In genomic region chr2:152049611-152050270, GRCm38 (mm10) we compare ENCODE assay signal across 12 mouse cellular contexts. TPM values are rescaled to one million over a fixed set of nuclear protein-coding genes. Genes with fewer than 3 reads are reported as not detected.
DNase-seq lines count a peak whose midpoint lies in the region; ATAC-seq lines count a peak whose summit lies in the region.
"Had no signal": no experiment of that assay in that cellular context is flagged by ENCODE, and none has a peak within 500 bp of the region (broad histone marks: within the 10 kb centered on the region; RNA-seq: fewer than 3 reads in every experiment).

No protein-coding gene starts in this region.

- no peak for DNase-seq in kidney, adult 11 months
- no peak for DNase-seq in layer of hippocampus, adult 11-12 months (ENCODE audit: low spot score)
- no peak for DNase-seq in Muller cell, postnatal 12 days (ENCODE audit: inconsistent ontology term)
- no peak for DNase-seq in urinary bladder, adult 18-20 months (ENCODE audit: low spot score in 2 of 2)
- DNase-seq: gastrocnemius, postnatal 36 days; thymus, postnatal 25 days had no signal

- H3K4me2 ChIP-seq in kidney, embryonic 15.5 days = peak overlapping the region; percentile 94
- 0 out of 2 replicates have a peak overlapping the region, but pooled peaks have one; percentile 99 for H3K4me2 ChIP-seq in embryonic facial prominence, embryonic 13.5 days
- peak overlapping the region; percentile 88 for H3K4me2 ChIP-seq in hindbrain, embryonic 13.5 days
- H3K4me2 ChIP-seq in midbrain, embryonic 15.5 days = peak overlapping the region; percentile 90

- peak overlapping the region; percentile 50; the same call in 1 of the 2 replicates for H3K4me3 ChIP-seq in kidney, embryonic 15.5 days (replicated peaks)
- H3K4me3 ChIP-seq in embryonic facial prominence, embryonic 13.5 days = 0 out of 2 replicates have a peak overlapping the region, but pooled peaks have one; percentile 9
- H3K4me3 ChIP-seq in hindbrain, embryonic 13.5 days = peak overlapping the region; percentile 47
- H3K4me3 ChIP-seq in midbrain, embryonic 15.5 days = no peak overlapping the region

- H3K27me3 ChIP-seq in kidney, embryonic 15.5 days = peaks cover 93% of the 10 kb centered on the region
- peaks cover 87% of the 10 kb centered on the region for H3K27me3 ChIP-seq in embryonic facial prominence, embryonic 13.5 days
- H3K27me3 ChIP-seq in hindbrain, embryonic 13.5 days = no peaks in the 10 kb centered on the region; the same call in 1 of the 2 replicates
- no peaks in the 10 kb centered on the region for H3K27me3 ChIP-seq in midbrain, embryonic 15.5 days (replicated peaks)

- no peak overlapping the region for H3K9ac ChIP-seq in kidney, embryonic 15.5 days
- no peak overlapping the region for H3K9ac ChIP-seq in embryonic facial prominence, embryonic 13.5 days
- H3K9ac ChIP-seq in hindbrain, embryonic 13.5 days = peak overlapping the region; percentile 82
- H3K9ac ChIP-seq in midbrain, embryonic 15.5 days = 0 out of 2 replicates have a peak overlapping the region, but pooled peaks have one; percentile 49

- no peak overlapping the region for H3K27ac ChIP-seq in kidney, embryonic 15.5 days
- no peak overlapping the region for H3K27ac ChIP-seq in embryonic facial prominence, embryonic 13.5 days
- H3K27ac ChIP-seq in hindbrain, embryonic 13.5 days = peak overlapping the region; percentile 96
- H3K27ac ChIP-seq in midbrain, embryonic 15.5 days = peak overlapping the region; percentile 76
- H3K27ac ChIP-seq: macrophage had no signal

- no peaks in the 10 kb centered on the region for H3K36me3 ChIP-seq in kidney, embryonic 15.5 days
- no peaks in the 10 kb centered on the region for H3K36me3 ChIP-seq in embryonic facial prominence, embryonic 13.5 days
- H3K36me3 ChIP-seq in hindbrain, embryonic 13.5 days = no peaks in the 10 kb centered on the region
- no peaks in the 10 kb centered on the region for H3K36me3 ChIP-seq in midbrain, embryonic 15.5 days (replicated peaks)

- peaks cover 39% of the 10 kb centered on the region for H3K4me1 ChIP-seq in kidney, embryonic 15.5 days
- peaks cover 24% of the 10 kb centered on the region for H3K4me1 ChIP-seq in embryonic facial prominence, embryonic 13.5 days
- peaks cover 60% of the 10 kb centered on the region for H3K4me1 ChIP-seq in hindbrain, embryonic 13.5 days (replicated peaks)
- H3K4me1 ChIP-seq in midbrain, embryonic 15.5 days = peaks cover 53% of the 10 kb centered on the region

- no peak for ATAC-seq in kidney, embryonic 15.5 days (replicated peaks; ENCODE audit: low FRiP score)
- no peak for ATAC-seq in embryonic facial prominence, embryonic 13.5 days (ENCODE audit: insufficient number of reproducible peaks, insufficient read depth, low FRiP score, low TSS enrichment, low read depth)
- ATAC-seq in hindbrain, embryonic 13.5 days (ENCODE audit: low FRiP score) = no peak
- ATAC-seq in midbrain, embryonic 15.5 days (replicated peaks) = no peak

- 6% methylated on average over 13 of the region's 13 CpGs for WGBS in kidney, embryonic 15.5 days
- WGBS in embryonic facial prominence, embryonic 13.5 days = 7% methylated on average over 13 of the region's 13 CpGs
- WGBS in hindbrain, embryonic 13.5 days = 3% methylated on average over 13 of the region's 13 CpGs
- WGBS in midbrain, embryonic 15.5 days = 11% methylated on average over 13 of the region's 13 CpGs

- H3K9me3 ChIP-seq in kidney, embryonic 15.5 days (replicated peaks) = no peaks in the 10 kb centered on the region
- H3K9me3 ChIP-seq in embryonic facial prominence, embryonic 13.5 days = no peaks in the 10 kb centered on the region
- no peaks in the 10 kb centered on the region for H3K9me3 ChIP-seq in hindbrain, embryonic 13.5 days
- H3K9me3 ChIP-seq in midbrain, embryonic 15.5 days = no peaks in the 10 kb centered on the region

RNA-seq across cellular contexts. Expression of gene Scrt2, which starts 31.6 kb away (rescaled TPM):
- polyA plus RNA-seq in kidney, embryonic 15.5 days (2015; fragmentation: Nextera tagmentation; extraction: Ambion mirVana) = 0.04 and 0.05 TPM in 2 replicates
- polyA plus RNA-seq in embryonic facial prominence, embryonic 13.5 days (2015; fragmentation: Nextera tagmentation; extraction: Ambion mirVana) = 0.12 and 0.17 TPM in 2 replicates
- 24.0 and 27.8 TPM in 2 replicates for polyA plus RNA-seq in hindbrain, embryonic 13.5 days (2015; fragmentation: Nextera tagmentation; extraction: Ambion mirVana)
- polyA plus RNA-seq in midbrain, embryonic 15.5 days (2015; fragmentation: Nextera tagmentation; extraction: Ambion mirVana) = 10.7 and 10.9 TPM in 2 replicates
- polyA plus RNA-seq: large intestine, adult 2 months; macrophage had no signal

RNA-seq across cellular contexts. Expression of gene Slc52a3, which starts 53.4 kb away (rescaled TPM):
- polyA plus RNA-seq in kidney, embryonic 15.5 days (2015; fragmentation: Nextera tagmentation; extraction: Ambion mirVana) = 13.3 and 16.3 TPM in 2 replicates
- 1.4 and 2.2 TPM in 2 replicates for polyA plus RNA-seq in embryonic facial prominence, embryonic 13.5 days (2015; fragmentation: Nextera tagmentation; extraction: Ambion mirVana)
- polyA plus RNA-seq in hindbrain, embryonic 13.5 days (2015; fragmentation: Nextera tagmentation; extraction: Ambion mirVana) = 0.55 and 1.2 TPM in 2 replicates
- polyA plus RNA-seq in midbrain, embryonic 15.5 days (2015; fragmentation: Nextera tagmentation; extraction: Ambion mirVana) = 1.3 and 2.2 TPM in 2 replicates
- polyA plus RNA-seq: macrophage had no signal

RNA-seq across cellular contexts. Expression of gene Srxn1, which starts 55.6 kb away (rescaled TPM):
- polyA plus RNA-seq in kidney, embryonic 15.5 days (2015; fragmentation: Nextera tagmentation; extraction: Ambion mirVana) = 12.7 and 14.5 TPM in 2 replicates
- polyA plus RNA-seq in embryonic facial prominence, embryonic 13.5 days (2015; fragmentation: Nextera tagmentation; extraction: Ambion mirVana) = 9.7 and 10.6 TPM in 2 replicates
- polyA plus RNA-seq in hindbrain, embryonic 13.5 days (2015; fragmentation: Nextera tagmentation; extraction: Ambion mirVana) = 16.1 and 16.8 TPM in 2 replicates
- 21.5 and 23.7 TPM in 2 replicates for polyA plus RNA-seq in midbrain, embryonic 15.5 days (2015; fragmentation: Nextera tagmentation; extraction: Ambion mirVana)

Comparison
In these comparisons a context has a peak if more than half of its experiments do, and no peak if none do; other contexts are left out.
1. H3K27ac ChIP-seq: peak in hindbrain, embryonic 13.5 days (single experiment) and midbrain, embryonic 15.5 days (single experiment); none in kidney, embryonic 15.5 days (single experiment) and embryonic facial prominence, embryonic 13.5 days (single experiment).
2. H3K9ac ChIP-seq: peak in hindbrain, embryonic 13.5 days (single experiment) and midbrain, embryonic 15.5 days (single experiment); none in kidney, embryonic 15.5 days (single experiment) and embryonic facial prominence, embryonic 13.5 days (single experiment).
3. Peak in every context shown above with its lines, with median percentiles within 50 percentile points of each other: H3K4me2 ChIP-seq.